Mouse (Mus musculus): ENCODE measurements at regions not wholly inside any gene's neighbourhood (a gene's known extent, or its start where the extent isn't known, plus 50 kb on each side); places are given as distances from the start of the nearest gene placed in this dataset.
A peak's percentile ranks its signal among the peaks of the same experiment; 100 is the strongest.

- 82% methylated on average over 4 of the region's 4 CpGs for WGBS
- TF ChIP-seq POLR2A (IDR thresholded peaks at IDR 0.05; ENCODE audit: low read depth, low read length), result no peak
- no peak for TF ChIP-seq CTCF (conservative IDR thresholded peaks at IDR 0.05; ENCODE audit: insufficient read depth, insufficient read length, low read depth, low read length)
- H3K4me1 ChIP-seq (ENCODE audit: control insufficient read depth, insufficient read depth, low read length), result no peaks in the 10 kb centered on the region
- no peak overlapping the region for H3K27ac ChIP-seq (ENCODE audit: insufficient read depth, low read depth, low read length)
- H3K27me3 ChIP-seq (replicated peaks; ENCODE audit: control insufficient read depth, insufficient read depth, low read length), result no peaks in the 10 kb centered on the region
- no peak for DNase-seq
- H3K36me3 ChIP-seq (ENCODE audit: control insufficient read depth, insufficient read depth, low read length), result no peaks in the 10 kb centered on the region
- no peak overlapping the region for H3K4me3 ChIP-seq (ENCODE audit: insufficient read depth, low read depth, low read length)
Observed at GRCm38 (mm10) chr10:118639097-118639496, 198.3 kb downstream of the Ifng start.

- no peak for TF ChIP-seq POLR2A (IDR thresholded peaks at IDR 0.05; ENCODE audit: low read depth, low read length)
- TF ChIP-seq CTCF (conservative IDR thresholded peaks at IDR 0.05; ENCODE audit: insufficient read depth, insufficient read length, low read depth, low read length), result no peak
- no peaks in the 10 kb centered on the region for H3K36me3 ChIP-seq (ENCODE audit: control insufficient read depth, insufficient read depth, low read length)
- no peak overlapping the region for H3K27ac ChIP-seq (ENCODE audit: insufficient read depth, low read depth, low read length)
- no peak overlapping the region for H3K4me3 ChIP-seq (ENCODE audit: insufficient read depth, low read depth, low read length)
- no peaks in the 10 kb centered on the region for H3K27me3 ChIP-seq (replicated peaks; ENCODE audit: control insufficient read depth, insufficient read depth, low read length)
- no peaks in the 10 kb centered on the region for H3K4me1 ChIP-seq (ENCODE audit: control insufficient read depth, insufficient read depth, low read length)
- DNase-seq, result no peak
- 51% methylated on average over 7 of the region's 7 CpGs for WGBS
Observed at GRCm38 (mm10) chr10:118640121-118640809, 199.4 kb downstream of the Ifng start.

- 65% methylated on average over 12 of the region's 12 CpGs for WGBS
- Histone ChIP-seq H3K27me3 (replicated peaks; ENCODE audit: control insufficient read depth, insufficient read depth, low read length) (no peaks in the 10 kb centered on the region), H3K36me3 (ENCODE audit: control insufficient read depth, insufficient read depth, low read length) (no peaks in the 10 kb centered on the region), H3K27ac (ENCODE audit: insufficient read depth, low read depth, low read length) (no peak overlapping the region), H3K4me3 (ENCODE audit: insufficient read depth, low read depth, low read length) (no peak overlapping the region), H3K4me1 (ENCODE audit: control insufficient read depth, insufficient read depth, low read length) (no peaks in the 10 kb centered on the region)
- no peak for DNase-seq
- TF ChIP-seq POLR2A (IDR thresholded peaks at IDR 0.05; ENCODE audit: low read depth, low read length) (no peak), CTCF (conservative IDR thresholded peaks at IDR 0.05; ENCODE audit: insufficient read depth, insufficient read length, low read depth, low read length) (no peak)
Observed at GRCm38 (mm10) chr10:118640810-118641427, 200.1 kb downstream of the Ifng start.

GRCm38 (mm10) chr10:118643622-118644021, 202.8 kb downstream of the Ifng start:
- TF ChIP-seq CTCF (conservative IDR thresholded peaks at IDR 0.05; ENCODE audit: insufficient read depth, insufficient read length, low read depth, low read length), result no peak
- TF ChIP-seq POLR2A (IDR thresholded peaks at IDR 0.05; ENCODE audit: low read depth, low read length), result no peak
- Histone ChIP-seq H3K4me1 (ENCODE audit: control insufficient read depth, insufficient read depth, low read length) (no peaks in the 10 kb centered on the region; the same call in 1 of the 2 replicates), H3K27me3 (replicated peaks; ENCODE audit: control insufficient read depth, insufficient read depth, low read length) (no peaks in the 10 kb centered on the region), H3K27ac (ENCODE audit: insufficient read depth, low read depth, low read length) (no peak overlapping the region), H3K4me3 (ENCODE audit: insufficient read depth, low read depth, low read length) (no peak overlapping the region), H3K36me3 (ENCODE audit: control insufficient read depth, insufficient read depth, low read length) (no peaks in the 10 kb centered on the region)
- no peak for DNase-seq
- WGBS, result 82% methylated on average over 8 of the region's 8 CpGs

GRCm38 (mm10) chr10:118648111-118648510, 207.3 kb downstream of the Ifng start:
- H3K4me3 ChIP-seq (ENCODE audit: insufficient read depth, low read depth, low read length), result no peak overlapping the region
- H3K27ac ChIP-seq (ENCODE audit: insufficient read depth, low read depth, low read length), result no peak overlapping the region
- 56% methylated on average over 2 of the region's 2 CpGs for WGBS
- H3K27me3 ChIP-seq (replicated peaks; ENCODE audit: control insufficient read depth, insufficient read depth, low read length), result no peaks in the 10 kb centered on the region
- H3K36me3 ChIP-seq (ENCODE audit: control insufficient read depth, insufficient read depth, low read length), result no peaks in the 10 kb centered on the region
- H3K4me1 ChIP-seq (ENCODE audit: control insufficient read depth, insufficient read depth, low read length), result no peaks in the 10 kb centered on the region; the same call in 1 of the 2 replicates
- TF ChIP-seq CTCF (conservative IDR thresholded peaks at IDR 0.05; ENCODE audit: insufficient read depth, insufficient read length, low read depth, low read length) (no peak), POLR2A (IDR thresholded peaks at IDR 0.05; ENCODE audit: low read depth, low read length) (no peak)
- peak; percentile 17 for DNase-seq

- Histone ChIP-seq H3K4me3 (ENCODE audit: insufficient read depth, low read depth, low read length) (no peak overlapping the region), H3K4me1 (ENCODE audit: control insufficient read depth, insufficient read depth, low read length) (no peaks in the 10 kb centered on the region), H3K36me3 (ENCODE audit: control insufficient read depth, insufficient read depth, low read length) (no peaks in the 10 kb centered on the region), H3K27ac (ENCODE audit: insufficient read depth, low read depth, low read length) (no peak overlapping the region), H3K27me3 (replicated peaks; ENCODE audit: control insufficient read depth, insufficient read depth, low read length) (no peaks in the 10 kb centered on the region)
- DNase-seq, result no peak
- no peak for TF ChIP-seq POLR2A (IDR thresholded peaks at IDR 0.05; ENCODE audit: low read depth, low read length)
- TF ChIP-seq CTCF (conservative IDR thresholded peaks at IDR 0.05; ENCODE audit: insufficient read depth, insufficient read length, low read depth, low read length), result no peak
- 75% methylated on average over 5 of the region's 5 CpGs for WGBS
Observed at GRCm38 (mm10) chr10:118656561-118656960, 213.4 kb downstream of the Dyrk2 start.

- no peak for TF ChIP-seq CTCF (conservative IDR thresholded peaks at IDR 0.05; ENCODE audit: insufficient read depth, insufficient read length, low read depth, low read length)
- no peak for TF ChIP-seq POLR2A (IDR thresholded peaks at IDR 0.05; ENCODE audit: low read depth, low read length)
- 83% methylated on average over 3 of the region's 3 CpGs for WGBS
- H3K27me3 ChIP-seq (replicated peaks; ENCODE audit: control insufficient read depth, insufficient read depth, low read length), result no peaks in the 10 kb centered on the region
- no peak overlapping the region for H3K4me3 ChIP-seq (ENCODE audit: insufficient read depth, low read depth, low read length)
- no peaks in the 10 kb centered on the region for H3K36me3 ChIP-seq (ENCODE audit: control insufficient read depth, insufficient read depth, low read length)
- H3K27ac ChIP-seq (ENCODE audit: insufficient read depth, low read depth, low read length), result no peak overlapping the region
- H3K4me1 ChIP-seq (ENCODE audit: control insufficient read depth, insufficient read depth, low read length), result no peaks in the 10 kb centered on the region
- no peak for DNase-seq
Observed at GRCm38 (mm10) chr10:118666009-118666408, 204.0 kb downstream of the Dyrk2 start.
